Mouse (Mus musculus): Measurements from ENCODE around the gene Tfpi2. TPM values are rescaled to one million over a fixed set of nuclear protein-coding genes. Genes with fewer than 3 reads are reported as not detected.
A peak's percentile ranks its signal among the peaks of the same experiment; 100 is the strongest.

Gene Tfpi2
- total and polyA plus RNA-seq, 2 experiments from 2014 or later: 0.36 TPM; not detected in 1

- Histone ChIP-seq H3K4me1 (ENCODE audit: insufficient read depth, low read length) (no peaks in the 10 kb centered on the region), H3K4me2 (ENCODE audit: low read depth, low read length, poor library complexity, severe bottlenecking) (no peak within 1 kb of the TSS), H3K9me3 (ENCODE audit: low read length) (no peaks in the 10 kb centered on the region), H3K36me3 (ENCODE audit: insufficient read depth, low read length) (no peaks in the 10 kb centered on the region), H3K27ac (ENCODE audit: low read depth, low read length) (no peak within 1 kb of the TSS), H3K4me3 (ENCODE audit: low read depth, low read length) (no peak within 1 kb of the TSS), H3K9ac (replicated peaks; ENCODE audit: low read length, poor library complexity, severe bottlenecking) (no peak within 1 kb of the TSS), H3K27me3 (ENCODE audit: insufficient read depth, low read length) (no peaks in the 10 kb centered on the region)
- WGBS: 86% methylated on average over 6 of the region's 6 CpGs
- no peak for DNase-seq (ENCODE audit: low spot score)
- no peak for TF ChIP-seq CTCF (IDR thresholded peaks at IDR 0.05)
- no peak for ATAC-seq (ENCODE audit: low FRiP score)
Observed at GRCm38 (mm10) chr6:3993492-3993891, 4.8 kb upstream of the Tfpi2 start, which contains the start of gene Gngt1. Gene Gngt1 (plus strand): TSS chr6:3993792.

- Histone ChIP-seq H3K27ac (ENCODE audit: low read depth, low read length) (no peak overlapping the region), H3K27me3 (ENCODE audit: insufficient read depth, low read length) (no peaks in the 10 kb centered on the region), H3K36me3 (ENCODE audit: insufficient read depth, low read length) (no peaks in the 10 kb centered on the region), H3K4me3 (ENCODE audit: low read depth, low read length) (no peak overlapping the region), H3K4me1 (ENCODE audit: insufficient read depth, low read length) (no peaks in the 10 kb centered on the region), H3K9ac (replicated peaks; ENCODE audit: low read length, poor library complexity, severe bottlenecking) (no peak overlapping the region), H3K4me2 (ENCODE audit: low read depth, low read length, poor library complexity, severe bottlenecking) (no peak overlapping the region), H3K9me3 (ENCODE audit: low read length) (no peaks in the 10 kb centered on the region)
- ATAC-seq (ENCODE audit: low FRiP score) (no peak), DNase-seq (ENCODE audit: low spot score) (no peak)
- TF ChIP-seq CTCF (IDR thresholded peaks at IDR 0.05): no peak
- WGBS: 90% methylated on average over 5 of the region's 5 CpGs
Observed at GRCm38 (mm10) chr6:3982661-3983284, 5.9 kb downstream of the Tfpi2 start.

GRCm38 (mm10) chr6:3973679-3974078, 15.0 kb downstream of the Tfpi2 start:
- Histone ChIP-seq H3K9ac (replicated peaks; ENCODE audit: low read length, poor library complexity, severe bottlenecking) (no peak overlapping the region), H3K27me3 (ENCODE audit: insufficient read depth, low read length) (no peaks in the 10 kb centered on the region), H3K4me3 (ENCODE audit: low read depth, low read length) (no peak overlapping the region), H3K4me2 (ENCODE audit: low read depth, low read length, poor library complexity, severe bottlenecking) (no peak overlapping the region), H3K36me3 (ENCODE audit: insufficient read depth, low read length) (no peaks in the 10 kb centered on the region), H3K27ac (ENCODE audit: low read depth, low read length) (no peak overlapping the region), H3K4me1 (ENCODE audit: insufficient read depth, low read length) (no peaks in the 10 kb centered on the region), H3K9me3 (ENCODE audit: low read length) (no peaks in the 10 kb centered on the region)
- no peak for ATAC-seq (ENCODE audit: low FRiP score)
- 80% methylated on average over 1 of the region's 1 CpGs for WGBS
- no peak for DNase-seq (ENCODE audit: low spot score)
- no peak for TF ChIP-seq CTCF (IDR thresholded peaks at IDR 0.05)

- Histone ChIP-seq H3K27ac (ENCODE audit: low read depth, low read length) (no peak overlapping the region), H3K4me3 (ENCODE audit: low read depth, low read length) (peak overlapping the region; percentile 10; the same call in 1 of the 2 replicates), H3K27me3 (ENCODE audit: insufficient read depth, low read length) (no peaks in the 10 kb centered on the region), H3K4me1 (ENCODE audit: insufficient read depth, low read length) (no peaks in the 10 kb centered on the region), H3K9ac (replicated peaks; ENCODE audit: low read length, poor library complexity, severe bottlenecking) (no peak overlapping the region), H3K36me3 (ENCODE audit: insufficient read depth, low read length) (no peaks in the 10 kb centered on the region), H3K9me3 (ENCODE audit: low read length) (no peaks in the 10 kb centered on the region), H3K4me2 (ENCODE audit: low read depth, low read length, poor library complexity, severe bottlenecking) (peak overlapping the region; percentile 24; the same call in 1 of the 2 replicates)
- ATAC-seq (ENCODE audit: low FRiP score) (no peak), DNase-seq (ENCODE audit: low spot score) (no peak)
- WGBS: 32% methylated on average over 31 of the region's 31 CpGs
- TF ChIP-seq CTCF (IDR thresholded peaks at IDR 0.05): no peak
Observed at GRCm38 (mm10) chr6:3967676-3968626, 20.8 kb downstream of the Tfpi2 start.

DNA sequence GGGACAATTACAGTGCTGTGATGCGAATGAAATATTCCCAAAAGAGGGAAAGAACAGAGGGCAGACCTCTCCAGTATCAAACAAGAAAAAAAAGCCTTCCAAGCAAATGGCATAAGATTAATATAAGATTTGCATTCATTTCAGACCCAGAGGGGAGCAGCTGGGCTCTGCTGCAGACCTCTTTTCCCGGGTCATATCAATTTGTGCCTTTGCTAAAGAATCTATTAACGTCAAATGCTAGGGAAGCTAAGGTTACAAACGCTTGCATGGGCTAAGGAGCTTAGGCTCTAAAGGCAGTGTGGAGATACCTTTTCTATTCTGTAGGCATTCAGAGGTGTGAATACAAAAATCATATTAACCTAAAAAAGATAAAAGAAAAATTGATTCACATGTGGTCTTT, 33.8 kb downstream of the Tfpi2 start:
- 25% methylated on average over 4 of the region's 4 CpGs for WGBS
- Histone ChIP-seq H3K4me3 (ENCODE audit: low read depth, low read length) (no peak overlapping the region), H3K27me3 (ENCODE audit: insufficient read depth, low read length) (no peaks in the 10 kb centered on the region), H3K36me3 (ENCODE audit: insufficient read depth, low read length) (no peaks in the 10 kb centered on the region), H3K27ac (ENCODE audit: low read depth, low read length) (no peak overlapping the region), H3K4me2 (ENCODE audit: low read depth, low read length, poor library complexity, severe bottlenecking) (no peak overlapping the region), H3K9me3 (ENCODE audit: low read length) (no peaks in the 10 kb centered on the region), H3K4me1 (ENCODE audit: insufficient read depth, low read length) (no peaks in the 10 kb centered on the region), H3K9ac (replicated peaks; ENCODE audit: low read length, poor library complexity, severe bottlenecking) (no peak overlapping the region)
- DNase-seq (ENCODE audit: low spot score) (no peak), ATAC-seq (ENCODE audit: low FRiP score) (no peak)
- TF ChIP-seq CTCF (IDR thresholded peaks at IDR 0.05): no peak
